Mouse (Mus musculus): ENCODE results near the gene Rtn4rl1.

- TF ChIP-seq CTCF (IDR thresholded peaks at IDR 0.05; ENCODE audit: low read depth, low read length): no peak
- TF ChIP-seq EP300 (IDR thresholded peaks at IDR 0.05; ENCODE audit: insufficient read depth, low read depth, low read length): no peak
These were observed 52.1 kb downstream of the Rtn4rl1 start for GRCm38 (mm10) chr11:75245372-75246330.
